Mouse (Mus musculus): ENCODE results near the gene Cdc25b.

DNA sequence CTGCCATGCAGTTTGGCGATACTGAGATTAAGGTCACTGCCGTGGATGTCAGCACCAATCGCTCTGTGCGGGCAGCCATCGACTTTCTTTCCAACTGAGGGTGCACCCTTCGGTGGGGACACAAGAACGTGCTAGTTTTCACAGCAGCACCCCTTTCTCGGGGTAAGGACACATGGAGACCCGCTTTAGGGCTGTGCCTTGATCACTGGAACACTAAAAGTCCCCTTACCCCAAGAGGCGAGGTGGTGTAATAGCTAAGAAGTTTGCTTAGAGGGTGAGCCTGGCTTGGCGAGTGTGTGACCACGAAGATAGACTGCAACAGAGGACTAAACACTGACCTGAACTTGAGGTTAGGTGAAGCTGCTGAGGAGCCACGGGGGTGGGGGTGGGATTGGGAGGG is 41.6 kb upstream of the Cdc25b start:
- TF ChIP-seq CTCF (IDR thresholded peaks at IDR 0.05; ENCODE audit: low read depth) (no peak), EP300 (optimal IDR thresholded peaks at IDR 0.05) (no peak)

Measured in stomach, postnatal 0 days (tissue).